Mouse (Mus musculus): ENCODE measurements at regions not wholly inside any gene's neighbourhood (a gene's known extent, or its start where the extent isn't known, plus 50 kb on each side); places are given as distances from the start of the nearest gene placed in this dataset.

- DNase-seq (ENCODE audit: low spot score in 2 of 2): no peak
Observed at GRCm38 (mm10) chr12:106729686-106730085, 719.7 kb downstream of the Vrk1 start.

GRCm38 (mm10) chr12:106732108-106732857 is 722.3 kb downstream of the Vrk1 start:
- no peak for DNase-seq (ENCODE audit: low spot score in 2 of 2)

- no peak for DNase-seq (ENCODE audit: low spot score in 2 of 2)
Observed at GRCm38 (mm10) chr12:106748765-106749164, 738.7 kb downstream of the Vrk1 start.

DNA sequence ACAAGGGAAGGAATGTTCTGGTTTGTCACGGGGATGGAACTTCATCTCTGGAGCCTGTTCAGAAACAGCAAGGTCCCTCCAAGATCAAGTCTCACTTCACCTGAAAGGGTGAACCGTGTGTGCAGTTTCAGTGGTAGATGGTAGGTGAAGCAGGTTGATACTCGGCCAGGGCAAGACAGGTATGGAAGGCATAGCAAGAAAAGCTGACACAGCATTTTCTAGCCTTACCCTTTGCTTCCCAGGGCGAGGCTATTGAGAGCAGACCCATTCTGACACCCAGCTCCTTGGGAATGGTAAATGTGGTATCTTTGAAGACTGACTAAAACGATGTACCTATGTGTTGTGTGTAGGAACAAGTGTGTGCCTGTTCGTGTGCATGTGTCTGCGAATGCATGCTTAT is 724.9 kb upstream of the 3110018I06Rik start:
- DNase-seq (ENCODE audit: low spot score in 2 of 2): no peak

DNA sequence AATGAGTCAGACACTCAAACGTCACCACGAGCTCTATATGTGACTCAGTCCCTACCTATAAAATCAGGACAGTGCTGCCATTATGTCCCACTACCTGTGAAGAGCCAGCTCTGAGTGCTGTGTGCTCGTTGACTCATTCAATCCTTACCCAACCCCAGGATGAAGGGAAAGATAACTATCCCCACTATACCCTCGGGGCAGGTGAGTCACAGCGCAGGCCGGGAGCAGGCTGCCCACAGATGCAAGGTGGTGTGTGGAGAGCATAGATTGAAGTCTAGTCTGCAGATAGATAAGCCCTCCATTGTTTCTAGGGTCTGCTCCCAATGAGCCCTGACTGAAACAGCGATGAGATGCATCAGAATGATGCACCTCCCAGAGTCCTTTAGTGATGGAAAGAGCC is 723.9 kb upstream of the 3110018I06Rik start:
- no peak for DNase-seq (ENCODE audit: low spot score in 2 of 2)

DNA sequence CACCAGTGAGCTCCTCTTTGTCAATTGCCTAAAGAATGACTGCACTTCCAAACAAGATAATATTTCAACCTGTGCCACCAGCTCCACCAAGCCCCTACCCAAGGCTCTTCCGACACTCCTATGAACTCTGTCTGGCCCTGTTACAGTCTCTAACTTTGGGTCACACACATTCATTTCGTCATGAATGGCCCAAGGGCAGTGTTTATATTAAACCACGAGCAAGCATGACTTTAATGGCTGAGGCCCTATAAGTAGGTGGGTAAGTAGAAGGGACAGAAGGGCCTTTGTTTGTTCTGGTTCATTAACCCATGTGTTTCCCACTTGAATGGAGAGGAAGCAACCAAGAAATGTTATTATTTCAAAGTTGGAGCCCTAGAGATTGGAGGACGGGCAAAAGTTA is 714.9 kb upstream of the 3110018I06Rik start:
- no peak for DNase-seq (ENCODE audit: low spot score in 2 of 2)

- DNase-seq (ENCODE audit: low spot score in 2 of 2): no peak
Observed at GRCm38 (mm10) chr12:106796596-106796995, 691.8 kb upstream of the 3110018I06Rik start.

- no peak for DNase-seq (ENCODE audit: low spot score in 2 of 2)
Observed at GRCm38 (mm10) chr12:106819736-106820135, 668.7 kb upstream of the 3110018I06Rik start.

- no peak for DNase-seq (ENCODE audit: low spot score in 2 of 2)
Observed at GRCm38 (mm10) chr12:106822311-106822710, 666.1 kb upstream of the 3110018I06Rik start.

DNA sequence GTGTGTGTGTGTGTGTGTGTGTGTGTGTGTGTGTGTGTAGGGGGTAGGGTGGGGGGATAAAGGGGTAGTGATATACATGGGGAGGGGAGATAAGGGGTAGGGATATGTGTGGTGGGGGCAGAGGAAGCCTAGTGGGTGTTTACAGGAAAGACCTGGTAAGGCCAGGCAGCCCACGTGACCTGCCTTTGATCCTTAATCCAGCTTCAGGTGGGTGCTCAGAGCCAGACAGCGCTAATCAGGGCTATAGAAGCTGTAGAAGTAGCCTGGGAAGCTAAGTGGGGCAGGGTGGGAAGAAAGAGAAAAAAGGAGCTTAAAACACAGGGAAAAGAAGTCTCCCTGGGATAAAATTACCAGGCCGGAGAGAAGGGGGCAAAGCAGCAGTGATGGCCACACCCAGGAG is 659.9 kb upstream of the 3110018I06Rik start:
- no peak for DNase-seq (ENCODE audit: low spot score in 2 of 2)

DNA sequence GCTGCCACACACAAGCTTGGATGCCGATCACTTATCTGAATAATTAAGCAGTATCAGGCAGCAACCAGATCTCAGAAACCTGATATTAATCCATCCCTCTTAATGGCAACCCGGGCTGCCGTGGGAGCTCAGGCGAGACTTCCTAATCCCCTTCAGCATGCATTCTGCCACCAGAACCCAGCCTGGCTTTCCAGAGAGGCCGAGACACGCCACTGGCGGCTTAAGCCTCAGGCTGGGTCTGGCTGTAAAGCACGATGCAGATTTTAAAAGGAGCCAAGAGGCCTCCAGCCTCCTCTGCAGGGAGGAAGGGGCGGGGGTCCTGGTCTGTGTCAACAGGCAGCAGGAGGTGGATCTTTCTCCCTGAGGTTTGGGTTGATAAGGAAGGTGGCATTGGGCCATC is 659.1 kb upstream of the 3110018I06Rik start:
- no peak for DNase-seq (ENCODE audit: low spot score in 2 of 2)

DNA sequence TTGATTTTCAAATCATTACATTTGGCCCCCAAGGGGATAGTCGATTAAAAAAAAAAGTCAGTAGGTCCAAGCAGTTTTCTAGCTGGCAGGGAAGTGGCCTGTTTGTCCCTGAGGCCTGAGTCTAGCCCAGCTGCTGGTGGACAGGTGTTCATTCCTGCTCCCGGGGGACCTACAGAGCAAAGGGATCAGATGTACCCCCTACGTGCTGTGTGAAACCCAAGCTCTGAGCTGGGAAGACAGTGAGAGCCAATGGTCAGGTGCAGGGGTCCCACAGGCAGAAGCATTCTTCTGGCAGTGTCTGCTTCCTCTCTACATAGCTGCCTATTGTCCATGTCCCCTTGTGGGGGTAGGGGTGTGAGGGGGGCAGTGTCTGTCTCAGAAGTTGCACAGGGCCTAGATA is 653.2 kb upstream of the 3110018I06Rik start:
- DNase-seq (ENCODE audit: low spot score in 2 of 2): no peak

GRCm38 (mm10) chr12:106839618-106840017 is 648.8 kb upstream of the 3110018I06Rik start:
- no peak for DNase-seq (ENCODE audit: low spot score in 2 of 2)

DNA sequence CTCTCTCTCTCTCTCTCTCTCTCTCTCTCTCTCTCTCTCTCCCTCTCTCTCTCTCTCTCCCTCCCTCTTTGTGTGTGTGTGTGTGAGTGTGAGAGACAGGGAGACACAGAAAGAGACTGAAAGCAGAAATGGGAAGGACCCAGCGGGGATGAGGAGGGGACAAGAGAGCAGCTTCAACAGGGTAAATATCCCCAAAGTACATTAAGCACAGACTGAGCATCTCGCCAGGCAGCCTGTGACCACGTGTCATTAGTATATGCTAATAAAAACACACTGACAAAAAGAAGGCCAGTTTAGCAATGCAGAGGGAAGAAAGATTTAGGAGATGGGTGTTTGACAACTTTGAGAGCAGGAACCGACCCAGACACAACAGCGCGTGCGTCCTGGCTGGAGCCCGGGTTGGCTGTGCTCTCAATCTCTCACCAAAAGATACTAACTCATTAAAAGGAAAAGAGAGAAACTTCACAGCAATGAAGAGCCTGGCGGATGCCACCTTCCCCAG is 648.2 kb upstream of the 3110018I06Rik start:
- DNase-seq (ENCODE audit: low spot score in 2 of 2): no peak

- DNase-seq (ENCODE audit: low spot score in 2 of 2): no peak
Observed at GRCm38 (mm10) chr12:106841996-106842395, 646.4 kb upstream of the 3110018I06Rik start.

DNA sequence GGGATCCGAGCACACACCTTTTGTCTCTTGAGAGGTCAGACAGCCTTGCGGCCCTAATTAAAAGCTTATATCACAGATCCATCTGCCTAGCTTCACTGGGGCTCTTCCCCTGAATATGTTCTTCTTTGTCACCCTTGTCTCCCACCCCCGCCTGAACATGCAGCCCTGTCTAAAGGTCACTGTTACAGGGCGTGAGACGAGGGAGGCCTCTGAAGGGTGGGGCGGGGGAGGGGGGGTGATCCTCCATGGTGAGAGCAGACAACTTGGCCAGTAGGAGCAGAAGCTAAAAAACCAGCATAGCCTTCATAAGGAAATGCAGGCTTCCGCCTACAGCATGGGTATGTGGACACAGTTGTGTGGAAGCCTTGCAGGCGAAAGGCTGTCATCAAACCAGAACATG is 646.0 kb upstream of the 3110018I06Rik start:
- DNase-seq (ENCODE audit: low spot score in 2 of 2): no peak

GRCm38 (mm10) chr12:106851666-106852065 is 636.8 kb upstream of the 3110018I06Rik start:
- no peak for DNase-seq (ENCODE audit: low spot score in 2 of 2)

DNA sequence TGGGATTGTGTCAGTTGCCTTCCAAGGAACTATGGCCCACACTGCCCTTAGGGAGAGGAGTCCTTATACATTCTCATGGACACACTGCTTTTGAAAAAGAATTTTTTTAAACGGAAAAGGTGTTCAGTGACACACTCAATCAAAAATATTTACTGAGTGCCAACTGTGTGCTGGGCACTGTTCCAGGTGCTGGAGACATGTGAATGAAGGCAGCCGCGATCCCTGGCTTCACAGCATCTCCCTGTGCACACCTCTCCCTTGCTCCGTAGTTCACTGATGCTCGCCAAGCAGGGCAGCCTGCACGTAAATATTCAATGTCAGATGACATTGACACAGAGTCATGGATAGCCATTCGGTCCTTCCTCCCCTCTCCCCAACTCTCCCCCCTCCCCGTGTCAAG is 635.7 kb upstream of the 3110018I06Rik start:
- DNase-seq (ENCODE audit: low spot score in 2 of 2): no peak

DNA sequence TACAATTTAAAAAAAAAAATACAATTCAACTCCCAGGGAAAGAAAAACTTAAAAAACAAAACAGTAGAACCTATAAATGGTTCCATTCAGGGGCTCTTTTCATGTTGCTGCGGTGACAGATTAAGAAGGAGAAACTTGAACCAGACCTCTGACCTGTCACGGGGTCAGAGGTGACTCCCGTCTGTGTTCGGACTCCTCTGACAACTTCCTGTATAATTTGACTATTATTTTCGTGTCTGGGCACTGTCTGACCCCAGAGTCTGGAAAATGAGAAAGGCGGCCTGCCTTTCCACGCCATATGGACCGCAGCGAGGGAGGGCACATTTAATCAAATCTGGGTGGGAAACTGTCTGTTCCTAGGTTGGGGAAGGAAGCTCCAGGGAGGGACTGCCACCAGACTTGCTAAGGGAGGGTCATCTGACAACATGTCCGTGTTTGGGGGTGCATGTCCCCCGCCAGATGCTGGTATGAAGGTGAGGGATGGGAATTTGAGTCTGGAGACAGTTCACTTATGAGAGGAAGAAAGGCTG is 634.7 kb upstream of the 3110018I06Rik start:
- DNase-seq (ENCODE audit: low spot score in 2 of 2): no peak

GRCm38 (mm10) chr12:106855520-106855919 is 632.9 kb upstream of the 3110018I06Rik start:
- DNase-seq (ENCODE audit: low spot score in 2 of 2): no peak

GRCm38 (mm10) chr12:106861638-106862037 is 626.8 kb upstream of the 3110018I06Rik start:
- no peak for DNase-seq (ENCODE audit: low spot score in 2 of 2)

GRCm38 (mm10) chr12:106864076-106864475 is 624.4 kb upstream of the 3110018I06Rik start:
- DNase-seq (ENCODE audit: low spot score in 2 of 2): no peak

DNA sequence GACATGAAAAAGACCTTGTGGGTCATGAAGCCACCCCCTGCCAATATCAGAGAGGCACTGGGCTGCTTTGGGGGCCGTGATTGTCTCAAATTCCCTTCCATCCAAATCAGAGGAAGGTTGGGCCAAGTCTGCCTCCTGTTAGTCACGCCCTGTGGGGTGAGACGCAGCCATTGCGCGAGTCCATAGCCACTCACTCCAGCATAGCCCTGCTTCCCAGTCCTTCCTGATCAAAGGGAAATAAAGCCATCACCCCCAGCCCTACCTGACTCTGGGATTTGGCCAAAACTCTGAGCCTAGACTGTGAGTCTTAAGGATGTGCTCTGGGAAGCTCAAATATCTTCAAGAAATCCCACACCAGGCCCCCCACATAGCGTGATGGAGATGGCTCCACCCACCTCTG is 620.4 kb upstream of the 3110018I06Rik start:
- no peak for DNase-seq (ENCODE audit: low spot score in 2 of 2)
